Mouse (Mus musculus): ENCODE measurements around the gene 4930469K13Rik.

4930469K13Rik gene

DNA sequence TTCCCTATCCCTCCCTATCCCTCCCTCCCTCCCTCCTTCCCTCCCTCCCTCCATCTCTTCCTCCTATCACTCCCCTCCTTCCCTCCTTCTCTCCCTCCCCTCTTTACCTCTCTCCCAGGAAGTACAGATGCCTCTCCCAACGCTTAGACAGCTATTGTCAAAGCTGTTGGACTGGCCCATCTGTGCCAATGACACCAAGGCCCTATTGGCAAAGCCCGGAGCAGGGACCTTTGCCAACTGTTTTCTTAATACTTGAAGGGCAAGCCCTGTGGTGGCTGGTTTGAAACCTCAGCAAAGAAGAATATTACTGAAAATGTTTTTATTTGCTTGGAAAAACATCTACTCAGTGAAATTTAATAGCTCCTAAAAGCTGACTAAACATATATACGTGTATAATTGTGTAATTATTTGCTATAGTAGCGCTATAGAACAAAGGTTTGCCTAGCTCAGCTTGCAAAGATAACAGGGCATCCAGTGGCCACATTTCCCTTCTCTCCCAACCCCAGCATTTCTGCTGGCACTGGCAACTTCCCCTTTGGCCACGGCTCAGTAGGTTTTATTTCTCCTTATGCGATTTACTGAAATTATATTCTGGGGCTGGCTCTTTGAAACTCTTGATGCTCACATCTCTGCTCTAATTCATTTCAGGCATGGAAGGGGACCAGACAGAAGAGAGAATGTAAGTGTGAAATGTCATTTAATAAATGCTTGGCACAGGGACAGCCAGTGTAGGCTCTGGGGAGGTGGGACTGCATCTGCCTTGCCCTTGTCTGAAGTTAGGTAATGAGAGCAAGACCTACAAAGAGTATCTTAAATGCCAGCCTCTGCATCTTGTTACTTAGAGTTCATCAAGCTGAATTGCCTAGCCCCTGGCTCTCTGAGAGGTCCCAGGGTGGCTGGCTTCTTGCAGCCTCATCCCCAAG, 18.6 kb downstream of the 4930469K13Rik start:
- in situ Hi-C loops (cut with MboI; ENCODE audit: low sequenced_read_pairs), result loop anchor here (10.0 kb wide), 2 partner anchors 75 to 115 kb away; partner anchors contain the start of gene Kcnmb1

DNA sequence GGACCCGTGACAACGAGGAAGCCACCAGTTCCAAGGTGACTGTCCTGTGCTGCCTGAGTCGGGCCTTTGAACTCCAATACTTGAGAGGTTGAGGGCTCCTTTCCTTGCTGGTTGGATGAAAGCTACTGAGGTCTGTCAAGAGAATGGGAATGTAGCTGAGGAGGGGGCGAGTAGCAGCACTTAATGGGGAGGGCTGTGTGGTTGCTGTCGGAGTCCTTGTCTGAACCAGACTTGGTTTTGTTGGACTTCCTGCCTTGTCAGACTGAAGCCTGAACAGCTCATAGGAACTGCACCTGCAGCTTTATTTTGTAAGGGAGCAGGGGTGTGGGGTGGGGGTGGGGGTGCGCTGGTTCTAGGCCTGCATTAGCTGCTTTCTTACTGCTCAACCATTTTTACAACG, 19.8 kb downstream of the 4930469K13Rik start:
- in situ Hi-C loops (cut with MboI; ENCODE audit: low sequenced_read_pairs), result loop anchor here (10.0 kb wide), 1 partner anchor 74 kb away; no protein-coding TSS in a partner anchor

DNA sequence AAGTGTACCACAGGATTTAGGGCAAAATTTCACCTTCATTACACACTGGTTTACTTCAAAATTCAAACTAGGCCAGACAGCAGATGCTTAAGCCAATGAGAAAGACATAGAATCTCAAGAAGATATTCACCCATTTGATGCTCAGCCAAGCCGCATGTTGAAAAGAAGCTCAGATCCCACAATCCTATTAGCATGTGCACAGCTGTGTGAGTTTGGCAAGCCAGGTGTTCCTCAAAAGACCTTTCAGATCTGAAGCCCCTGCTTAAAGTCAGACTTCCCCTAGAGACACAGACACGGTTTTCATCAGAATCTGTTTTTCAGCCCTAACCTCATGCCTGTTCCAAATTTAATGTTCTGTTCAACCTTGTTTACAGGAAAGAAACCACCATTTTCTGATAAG, 20.5 kb downstream of the 4930469K13Rik start:
- in situ Hi-C loops (cut with MboI; ENCODE audit: low sequenced_read_pairs), result loop anchor here (10.0 kb wide), 1 partner anchor 73 kb away; no protein-coding TSS in a partner anchor

DNA sequence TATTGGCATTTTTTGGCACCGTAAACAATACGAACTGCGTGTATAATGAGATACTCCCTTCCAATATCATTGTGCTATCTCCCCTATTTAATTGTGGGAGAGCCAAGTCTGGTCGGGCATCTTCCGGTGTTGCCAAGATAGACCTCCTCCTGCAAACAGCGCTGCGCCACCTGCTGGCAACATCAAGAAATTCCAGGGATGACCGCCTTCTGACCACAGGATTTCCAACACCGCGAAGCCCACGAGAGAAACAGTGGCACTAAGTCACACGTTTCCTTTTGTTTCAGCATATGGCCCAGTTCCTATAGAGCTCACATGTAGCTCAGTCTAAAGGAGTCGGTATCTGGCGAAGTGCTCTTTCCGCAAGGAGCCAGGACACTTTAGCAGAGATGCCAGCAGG, 24.6 kb downstream of the 4930469K13Rik start:
- in situ Hi-C loops (cut with MboI; ENCODE audit: low sequenced_read_pairs), result loop anchor here (10.0 kb wide), 1 partner anchor 69 kb away; no protein-coding TSS in a partner anchor

DNA sequence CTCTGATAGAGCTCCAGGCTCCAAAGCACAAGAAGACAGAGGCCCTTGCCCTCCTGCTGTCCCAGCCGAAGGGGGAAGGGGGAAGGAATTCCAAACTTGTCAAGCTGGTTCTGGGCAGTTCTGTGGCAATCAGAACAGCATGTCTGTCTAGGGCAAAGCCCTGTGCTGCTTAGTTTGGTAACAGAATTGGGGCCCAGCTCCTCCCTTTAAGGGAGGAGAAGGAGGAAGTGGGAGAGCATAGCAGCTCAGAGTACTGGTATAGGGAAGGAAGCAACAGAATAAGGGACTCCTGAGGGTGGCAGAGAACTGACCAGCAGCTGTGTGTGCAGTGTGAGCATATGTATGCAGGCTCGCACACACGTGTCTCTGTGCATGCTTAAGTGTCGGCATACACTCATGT, 26.0 kb downstream of the 4930469K13Rik start:
- in situ Hi-C loops (cut with MboI; ENCODE audit: low sequenced_read_pairs), result loop anchor here (10.0 kb wide), 1 partner anchor 68 kb away; no protein-coding TSS in a partner anchor

DNA sequence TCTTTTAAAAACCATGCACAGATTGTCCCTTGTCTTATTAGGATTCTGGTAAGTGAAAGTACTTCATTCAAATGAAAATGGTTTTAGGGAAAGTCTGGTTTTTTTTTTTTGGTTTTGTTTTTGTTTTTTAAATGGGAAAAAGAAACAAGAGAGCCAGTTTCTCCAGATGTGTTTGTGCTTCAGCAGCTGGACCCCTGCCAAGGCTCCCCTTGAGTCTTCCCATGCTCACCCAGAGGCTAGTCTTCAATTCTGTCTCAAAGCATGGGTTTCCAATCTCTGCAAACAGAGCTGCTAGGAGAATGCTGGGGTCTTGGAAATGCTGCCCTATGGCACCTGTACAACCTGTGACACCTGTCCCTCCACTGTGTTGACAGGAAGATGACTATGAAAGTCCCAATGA, 27.8 kb downstream of the 4930469K13Rik start:
- in situ Hi-C loops (cut with MboI; ENCODE audit: low sequenced_read_pairs), result loop anchor here (10.0 kb wide), 1 partner anchor 66 kb away; no protein-coding TSS in a partner anchor

DNA sequence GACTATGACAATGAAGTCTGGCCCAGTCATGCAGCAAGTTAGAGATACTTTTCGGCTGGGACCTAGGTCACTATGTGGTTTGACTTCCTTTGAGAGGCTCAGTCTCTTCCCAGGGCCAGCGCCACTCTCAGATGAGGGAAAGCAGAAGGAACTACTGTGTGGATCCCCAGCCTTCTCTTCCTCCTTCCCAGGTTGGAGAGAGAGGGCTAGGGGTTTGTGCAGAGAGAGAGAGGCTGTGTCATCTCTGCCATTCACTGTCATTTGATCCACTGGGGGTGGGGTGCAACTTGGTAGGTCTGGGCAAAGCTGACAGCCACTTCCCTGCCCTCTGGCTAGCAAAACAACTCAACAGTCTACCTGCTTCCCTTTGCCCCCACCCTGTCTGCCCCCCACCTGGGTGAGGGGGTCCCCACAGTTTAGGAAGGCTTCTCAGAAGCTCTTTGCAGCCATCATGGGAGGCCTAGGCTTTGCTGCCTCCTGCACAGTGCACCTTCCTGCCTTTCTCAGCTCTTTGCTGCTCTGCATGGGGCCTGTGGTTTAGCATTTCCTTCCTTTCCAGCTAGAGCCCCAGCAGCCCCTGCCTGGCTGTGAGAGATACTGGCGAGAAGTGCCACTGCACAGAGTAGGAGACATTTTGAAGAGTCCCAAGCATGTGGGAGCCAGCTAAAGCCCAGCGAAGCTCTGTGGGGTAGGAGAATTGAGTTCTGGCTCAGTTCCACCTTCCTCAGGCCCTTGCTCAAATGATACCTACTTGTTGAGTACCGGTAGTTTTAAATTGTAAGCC, 34.5 kb downstream of the 4930469K13Rik start:
- in situ Hi-C loops (cut with MboI; ENCODE audit: low sequenced_read_pairs), result no loop called here

DNA sequence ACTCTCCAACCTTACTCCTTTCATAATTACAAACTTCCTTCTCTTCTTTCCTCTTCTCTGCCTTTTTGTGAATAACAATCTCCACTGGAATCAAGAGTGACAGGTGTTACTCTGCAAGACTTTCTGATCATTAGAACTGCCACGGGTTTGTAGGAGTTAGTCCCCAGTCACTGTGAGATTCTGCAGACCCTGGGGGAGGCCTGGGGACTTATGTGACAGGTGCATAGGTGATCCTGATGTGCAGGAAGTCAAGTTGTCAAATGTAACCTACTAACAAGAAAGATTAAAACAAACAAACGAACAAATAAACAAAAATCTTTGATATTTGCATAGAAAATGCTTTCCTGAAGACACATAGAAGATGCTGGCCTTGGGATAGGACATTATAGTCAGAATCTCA, 35.1 kb downstream of the 4930469K13Rik start:
- in situ Hi-C loops (cut with MboI; ENCODE audit: low sequenced_read_pairs), result no loop called here

DNA sequence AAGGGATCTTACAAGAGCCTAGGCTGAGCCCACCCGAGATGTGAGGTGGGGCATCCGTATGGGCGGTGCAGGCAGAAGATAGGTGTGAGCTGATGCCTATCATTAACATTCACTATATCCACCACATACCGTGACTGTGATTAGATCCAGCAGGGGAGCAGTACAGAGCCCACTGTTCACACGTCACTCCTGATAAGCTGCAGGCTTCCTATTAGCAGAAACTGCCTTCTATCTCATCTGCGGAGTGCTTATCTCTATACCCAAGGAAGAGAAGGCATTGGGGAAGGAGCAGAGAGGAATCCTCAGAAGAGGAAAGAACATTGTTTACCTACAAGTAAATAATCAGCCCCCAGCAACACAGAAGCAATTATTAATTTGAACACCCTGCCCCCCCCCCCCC, 36.6 kb downstream of the 4930469K13Rik start:
- in situ Hi-C loops (cut with MboI; ENCODE audit: low sequenced_read_pairs), result no loop called here

DNA sequence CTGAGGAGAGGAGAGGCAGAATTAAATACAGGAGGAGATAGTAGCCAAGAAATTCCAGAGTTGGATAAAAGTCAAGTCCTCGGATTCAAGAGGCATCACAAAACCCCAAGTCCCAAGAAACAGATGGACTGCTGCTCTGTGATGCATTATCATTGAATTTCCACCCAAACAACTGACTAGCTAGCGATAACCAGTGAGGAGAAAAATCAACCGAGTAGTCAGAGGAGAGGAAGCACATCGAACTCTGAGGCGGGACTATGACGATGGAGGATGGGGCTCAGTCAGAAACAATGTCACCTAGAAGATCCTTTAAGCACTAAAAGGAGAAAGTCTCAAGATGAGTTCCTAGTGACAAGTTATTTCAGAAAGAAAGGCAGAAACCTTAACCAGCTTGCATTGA, 39.4 kb downstream of the 4930469K13Rik start:
- in situ Hi-C loops (cut with MboI; ENCODE audit: low sequenced_read_pairs), result no loop called here

DNA sequence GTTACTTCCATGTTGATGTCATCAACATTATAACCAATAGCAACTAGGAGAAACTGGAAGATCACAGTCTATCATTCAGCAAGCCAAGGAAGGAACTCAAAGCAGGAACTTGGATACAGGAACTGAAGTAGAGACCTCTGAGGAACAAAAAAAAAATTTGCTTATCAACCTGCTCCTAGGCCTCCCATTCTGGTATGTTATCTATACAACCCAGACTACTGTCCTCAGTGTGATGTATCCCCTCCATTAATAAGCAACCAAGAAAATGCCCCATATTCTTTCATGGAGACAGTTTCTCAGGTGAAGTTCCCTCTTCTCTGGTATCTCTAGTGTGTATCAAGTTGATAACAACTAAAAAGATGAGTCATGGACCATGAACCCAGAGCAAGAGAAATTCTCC, 40.0 kb downstream of the 4930469K13Rik start:
- in situ Hi-C loops (cut with MboI; ENCODE audit: low sequenced_read_pairs), result no loop called here

DNA sequence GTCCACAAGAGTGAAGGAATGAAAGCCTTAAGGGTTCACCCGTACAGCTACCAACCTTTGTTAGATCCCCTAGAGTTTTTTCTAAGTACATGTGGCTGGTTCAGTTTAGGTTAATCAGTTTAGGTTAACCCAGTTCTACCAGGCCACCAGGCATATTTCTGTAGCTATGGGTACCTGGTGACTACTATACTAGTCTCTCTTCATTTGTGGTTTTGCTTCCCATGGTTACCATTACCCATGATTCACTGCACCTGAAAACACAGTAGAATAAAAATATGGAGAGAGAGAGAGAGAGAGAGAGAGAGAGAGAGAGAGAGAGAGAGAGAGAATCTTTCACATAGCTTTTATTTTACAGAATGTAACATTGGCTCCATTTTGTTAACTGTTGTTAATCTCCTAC, 41.6 kb downstream of the 4930469K13Rik start:
- in situ Hi-C loops (cut with MboI; ENCODE audit: low sequenced_read_pairs), result no loop called here

DNA sequence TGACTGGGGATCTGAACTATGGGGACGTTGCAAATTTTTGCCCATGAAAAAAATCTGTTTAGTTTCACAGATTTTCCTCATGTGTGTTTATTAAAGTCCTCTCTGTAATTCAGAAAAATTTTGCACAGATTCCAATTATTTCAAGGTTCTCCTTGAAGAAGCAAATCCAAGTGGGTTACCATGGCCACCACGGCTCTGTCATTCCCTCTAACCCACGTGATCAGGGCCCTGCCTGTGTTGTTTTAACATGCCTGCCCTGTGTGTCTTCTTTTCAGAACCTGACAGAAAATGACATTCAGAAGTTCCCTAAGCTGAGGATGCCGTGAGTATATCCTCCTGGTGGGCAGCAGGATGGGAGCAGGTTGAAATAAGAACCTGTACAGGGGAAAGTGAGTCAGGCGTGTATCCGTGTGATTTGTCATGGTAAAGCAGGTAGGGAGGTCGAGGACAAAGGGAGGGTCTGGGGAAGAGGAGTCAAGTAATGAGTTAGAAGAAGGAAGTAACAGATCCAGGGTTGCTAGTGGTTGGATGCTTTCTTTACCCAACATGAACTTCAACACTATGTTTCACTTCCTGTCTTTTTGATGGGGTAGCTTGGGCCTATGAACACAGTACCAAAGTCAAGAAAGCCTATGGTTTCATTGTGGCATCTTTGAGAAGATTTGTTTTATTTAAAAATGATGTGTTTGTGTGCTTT, 44.2 kb downstream of the 4930469K13Rik start:
- in situ Hi-C loops (cut with MboI; ENCODE audit: low sequenced_read_pairs), result no loop called here

DNA sequence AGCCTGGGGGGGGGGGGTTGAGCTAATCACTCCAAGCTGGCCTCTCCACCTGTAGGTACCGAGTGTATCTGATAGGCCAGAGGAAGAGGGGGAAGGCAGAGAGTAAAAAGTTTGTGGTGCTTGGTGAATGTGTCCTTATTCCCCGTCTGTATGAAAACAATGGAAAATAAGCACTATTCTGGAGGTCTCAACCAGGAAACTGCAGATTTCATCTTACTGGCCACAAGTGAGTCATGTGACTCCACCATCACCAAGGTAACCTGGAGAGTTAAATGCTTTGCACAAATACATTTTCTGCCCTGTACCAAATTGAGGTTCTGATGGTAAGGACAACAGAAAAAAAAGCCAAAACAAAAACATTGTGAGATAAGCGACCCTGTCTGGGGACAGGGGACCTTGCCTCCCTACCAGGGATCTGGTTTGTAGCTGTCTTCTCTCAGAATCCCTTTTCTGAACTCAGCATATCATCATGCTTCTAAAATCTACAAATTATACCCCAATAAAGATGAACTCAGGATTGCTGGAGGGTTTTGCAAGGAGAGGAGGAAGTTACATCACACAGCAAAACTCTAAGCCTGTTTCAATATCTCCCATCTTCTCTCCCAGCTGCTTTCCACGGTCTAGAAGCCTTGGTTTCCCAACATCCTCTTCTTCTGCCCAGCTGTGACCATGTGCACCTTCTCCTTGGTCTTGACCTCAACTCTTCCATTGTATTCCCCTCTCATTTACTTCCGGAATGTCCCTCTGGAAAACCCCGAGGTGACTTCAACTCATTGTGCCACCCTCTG, 45.1 kb downstream of the 4930469K13Rik start:
- in situ Hi-C loops (cut with MboI; ENCODE audit: low sequenced_read_pairs), result no loop called here

DNA sequence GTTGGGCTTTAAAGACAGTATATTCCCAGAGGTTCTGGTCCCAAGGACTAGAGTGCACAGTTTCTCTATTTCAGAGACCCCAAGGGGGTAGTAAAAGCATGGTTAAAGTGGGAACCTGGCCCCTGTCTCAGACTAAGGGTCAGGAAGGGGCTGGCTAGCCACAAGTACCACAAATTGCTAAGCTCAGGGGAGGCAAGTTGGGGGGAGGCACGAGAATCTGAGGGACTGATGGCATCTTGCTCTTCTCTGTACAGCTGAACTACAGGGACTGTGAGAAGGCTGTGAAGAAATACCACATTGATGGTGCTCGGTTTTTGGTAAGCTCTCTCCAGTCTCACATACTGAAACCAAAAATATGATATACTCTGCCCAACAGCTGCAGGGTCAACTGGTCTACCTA, 47.7 kb downstream of the 4930469K13Rik start:
- in situ Hi-C loops (cut with MboI; ENCODE audit: low sequenced_read_pairs), result no loop called here

DNA sequence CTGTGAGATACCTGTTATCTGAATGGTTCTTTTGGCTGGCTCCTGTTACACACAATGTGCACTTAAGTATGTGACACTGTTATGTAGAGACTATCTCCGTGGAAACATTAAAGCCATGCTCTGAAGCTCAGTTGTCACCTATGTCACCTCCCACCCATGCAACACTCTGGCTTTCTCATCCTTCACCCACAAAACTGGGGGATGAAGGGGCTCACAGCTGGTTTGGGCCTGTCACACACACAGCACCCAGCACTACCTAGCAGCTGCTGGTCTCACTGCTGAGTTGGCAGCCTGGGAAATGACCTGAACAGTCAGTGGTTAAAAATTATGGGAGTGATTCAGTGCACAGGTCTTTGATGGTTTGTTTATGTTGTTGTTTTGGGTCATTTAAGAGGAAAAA, 48.3 kb downstream of the 4930469K13Rik start:
- in situ Hi-C loops (cut with MboI; ENCODE audit: low sequenced_read_pairs), result no loop called here

DNA sequence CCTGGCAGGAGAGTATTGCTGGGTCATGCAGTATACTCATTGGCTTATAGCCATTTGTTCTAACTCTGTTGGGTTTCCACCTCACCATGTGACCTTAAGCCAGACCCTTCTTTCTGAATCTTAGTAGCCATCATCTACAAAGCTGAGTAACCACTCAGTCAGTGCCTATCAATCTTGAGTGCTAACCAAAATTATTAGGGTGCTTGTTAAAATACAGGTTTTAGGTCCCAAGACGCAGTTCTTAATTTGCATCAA, 49.3 kb downstream of the 4930469K13Rik start:
- in situ Hi-C loops (cut with MboI; ENCODE audit: low sequenced_read_pairs), result no loop called here

DNA sequence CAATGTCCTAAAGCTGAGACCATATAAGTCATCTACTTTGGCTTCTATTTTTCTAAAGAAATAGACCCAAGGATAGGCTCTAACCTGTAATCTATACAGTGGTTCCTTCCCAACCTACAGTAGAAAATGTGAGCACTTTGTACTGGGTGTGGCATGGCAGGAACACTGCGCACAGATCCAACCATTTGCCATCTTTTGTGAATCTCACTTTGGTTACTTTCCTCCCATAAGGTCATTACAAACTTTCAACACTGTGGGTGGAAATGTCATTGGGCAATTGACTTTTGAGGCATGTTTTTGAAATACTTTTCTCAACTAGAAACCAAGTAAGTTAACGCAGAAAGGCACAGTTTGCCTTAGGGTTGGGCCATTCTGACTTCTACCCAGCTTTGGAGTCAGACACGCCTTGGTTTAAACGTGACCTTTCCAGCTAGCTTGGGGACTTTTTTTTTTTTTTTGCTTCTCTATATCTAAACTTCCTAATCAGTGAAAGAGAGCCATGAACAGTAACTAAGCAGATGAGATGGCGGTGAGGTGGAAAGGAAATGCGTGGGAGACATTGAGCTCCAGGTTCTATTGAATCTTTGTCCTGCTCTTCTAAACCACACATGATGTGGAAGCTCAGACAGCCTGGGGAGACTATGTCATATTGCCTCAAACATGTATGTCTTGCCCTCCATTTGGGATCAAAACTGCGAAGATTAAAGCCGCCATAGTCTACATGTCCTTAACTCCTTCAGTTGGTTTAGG, 49.8 kb downstream of the 4930469K13Rik start:
- in situ Hi-C loops (cut with MboI; ENCODE audit: low sequenced_read_pairs), result no loop called here

DNA sequence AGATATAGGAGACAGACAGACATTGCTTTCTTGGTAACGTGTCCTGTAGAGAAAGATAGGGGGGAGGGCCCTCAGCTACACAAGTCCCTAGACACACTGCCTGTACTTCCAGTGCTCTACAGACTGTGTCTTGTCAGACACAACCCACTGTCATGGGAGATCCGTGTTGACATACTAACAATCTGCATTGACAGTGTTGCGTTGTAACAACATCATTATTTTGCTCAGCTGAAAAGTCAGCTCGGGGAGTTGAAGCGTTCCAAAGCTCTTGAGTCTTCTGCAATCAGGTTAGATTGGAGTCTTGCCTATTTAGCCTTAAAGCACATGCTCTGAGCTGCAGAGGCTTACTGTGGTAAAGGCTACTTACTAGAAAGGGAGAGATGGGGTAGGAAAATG, 50.8 kb downstream of the 4930469K13Rik start:
- in situ Hi-C loops (cut with MboI; ENCODE audit: low sequenced_read_pairs), result no loop called here

All from CH12F3 (cell line).